Mouse (Mus musculus): ENCODE measurements around the gene Aox4.

DNA sequence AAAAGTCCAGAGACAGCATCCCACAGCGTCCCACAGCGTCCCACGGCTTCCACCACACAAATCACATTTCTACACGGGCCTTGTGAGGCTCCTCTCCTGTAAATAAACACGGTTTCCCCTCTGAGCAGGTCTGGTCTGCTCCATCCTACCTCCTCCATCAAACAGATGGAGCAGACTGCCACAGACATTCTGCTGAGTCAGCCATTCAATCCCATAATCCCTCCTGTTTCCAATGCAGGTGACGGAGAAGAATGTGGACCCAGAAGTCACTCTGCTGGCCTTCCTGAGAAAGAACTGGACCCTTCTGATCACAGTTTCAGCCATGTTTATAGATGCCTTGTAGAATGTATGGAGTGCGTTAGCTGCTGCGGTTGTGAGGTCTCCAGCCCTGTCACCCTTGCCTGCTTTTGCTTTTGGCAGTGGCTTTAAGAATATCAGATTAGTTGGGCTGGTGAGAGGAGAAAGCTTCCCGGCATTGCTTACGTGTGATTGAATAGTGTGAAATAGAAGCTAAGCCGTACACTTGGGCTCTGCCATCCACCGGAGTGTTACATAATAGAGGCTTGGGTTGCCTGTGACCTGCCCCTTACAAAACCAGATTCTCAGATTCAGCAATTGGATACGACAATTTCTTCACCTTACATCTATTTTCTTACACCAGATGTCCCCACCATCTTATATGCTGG, 70.9 kb downstream of the Aox4 start:
- TF ChIP-seq GATA1 (IDR thresholded peaks at IDR 0.05; ENCODE audit: borderline replicate concordance, low read length): no peak
- no peak for TF ChIP-seq FLI1 (IDR thresholded peaks at IDR 0.05; ENCODE audit: low read length)

All from megakaryocyte, embryonic 14.5 days (primary cell).